Mouse (Mus musculus) liver, adult 2 months (tissue): ENCODE data around the gene Bcar1. TPM values are rescaled to one million over a fixed set of nuclear protein-coding genes. Genes with fewer than 3 reads are reported as not detected.

Source experiments
- DNase-seq: peaks from one replicate; pipeline ENCODE4 v3.0.0-alpha.2; 2011; ENCODE audit warnings: low read depth, low spot score; ENCODE audit errors: extremely low read depth
- H3K27ac ChIP-seq: fragments of 200-500 bp; replicated peaks from 2 replicates; pipeline ENCODE4 v1.5.1; 2012; ENCODE audit warnings: low read depth, mild to moderate bottlenecking, control low read depth, inconsistent platforms, low read length; ENCODE audit not compliant: insufficient read depth
- H3K27me3 ChIP-seq: fragments of 200-500 bp; 2 replicates; pipeline ENCODE4 v1.6.1; 2012; ENCODE audit warnings: mild to moderate bottlenecking, moderate library complexity, low read length, inconsistent platforms; ENCODE audit not compliant: control insufficient read depth, insufficient read depth
- H3K36me3 ChIP-seq: fragments of 200-500 bp; 2 replicates; pipeline ENCODE4 v1.6.1; 2012; ENCODE audit warnings: low read length, inconsistent platforms; ENCODE audit not compliant: control insufficient read depth, insufficient read depth
- H3K4me1 ChIP-seq: fragments of 200-500 bp; 2 replicates; pipeline ENCODE4 v1.6.1; 2011; ENCODE audit warnings: low read length; ENCODE audit not compliant: control insufficient read depth, insufficient read depth
- H3K4me3 ChIP-seq: fragments of 200-500 bp; 2 replicates; pipeline ENCODE4 v1.5.1; 2011; ENCODE audit warnings: low read depth, mild to moderate bottlenecking, control low read depth, low read length, moderate library complexity; ENCODE audit not compliant: insufficient read depth
- H3K79me2 ChIP-seq: fragments of 200-500 bp; 2 replicates; pipeline ENCODE4 v1.6.1; 2012; ENCODE audit warnings: inconsistent platforms, mild to moderate bottlenecking, low read length, moderate library complexity; ENCODE audit not compliant: control insufficient read depth, insufficient read depth
- H3K9ac ChIP-seq: fragments of 200-500 bp; 2 replicates; pipeline ENCODE4 v1.6.1; 2012; ENCODE audit warnings: low read depth, mild to moderate bottlenecking, control low read depth, inconsistent platforms, low read length
- CTCF ChIP-seq: fragments of 200-500 bp; IDR thresholded peaks from 2 replicates; pipeline ENCODE4 v1.5.1; 2011; ENCODE audit warnings: low read depth, low read length, control low read depth
- POLR2A ChIP-seq: fragments of 200-500 bp; IDR thresholded peaks from 2 replicates; pipeline ENCODE4 v1.6.1; 2011; ENCODE audit warnings: low read length, control low read depth; ENCODE audit not compliant: insufficient read depth; ENCODE audit errors: extremely low read depth
- WGBS: fragments of 180-500 bp; shearing (Covaris S2); methylation state at CpG from one replicate; pipeline ENCODE4 v1.1.7; 2018; 5-methylcytosine and 5-hydroxymethylcytosine counted together
- polyA plus RNA-seq: library from polyadenylated mRNA; depleted of rRNA; stranded (reverse); fragments of >200 nt; gene quantifications from 2 replicates; pipeline ENCODE4 v1.2.3, GENCODE M21; 2012
- total RNA-seq: library from RNA; depleted of rRNA; stranded (reverse); fragments of >200 nt; gene quantifications from 2 replicates; pipeline ENCODE4 v1.2.3, GENCODE M21; 2014

Bcar1 gene
- total and polyA plus RNA-seq, 2 experiments = 11.3 to 53.2 TPM

DNA sequence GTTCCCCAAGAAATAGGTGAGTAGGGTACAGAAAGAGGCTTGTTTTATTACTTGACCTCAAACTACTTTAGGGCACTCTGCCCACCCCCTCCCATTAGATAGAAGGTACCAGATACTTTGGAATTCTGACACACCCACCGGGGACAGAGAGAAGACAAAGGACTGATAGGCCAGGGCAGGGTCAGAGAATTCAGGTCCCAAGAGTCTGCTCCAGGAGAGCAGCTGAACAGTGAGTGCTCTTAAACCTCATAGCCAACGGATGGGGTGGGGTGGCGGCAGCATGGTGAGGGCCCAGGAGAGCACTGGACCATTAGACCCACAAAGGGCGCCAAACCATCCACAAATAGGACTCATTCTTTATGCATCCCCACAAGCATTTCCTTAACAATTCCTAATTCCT is 22.0 kb upstream of the Bcar1 start:
- no peak overlapping the region for H3K4me3 ChIP-seq
- DNase-seq = no peak
- H3K27me3 ChIP-seq = no peaks in the 10 kb centered on the region
- WGBS = 94% methylated on average over 4 of the region's 4 CpGs
- TF ChIP-seq POLR2A = no peak
- TF ChIP-seq CTCF = no peak
- peaks cover 5% of the 10 kb centered on the region; the same call in 1 of the 2 replicates for H3K36me3 ChIP-seq
- no peak overlapping the region for H3K27ac ChIP-seq
- H3K9ac ChIP-seq = no peak overlapping the region
- no peaks in the 10 kb centered on the region for H3K79me2 ChIP-seq
- no peaks in the 10 kb centered on the region for H3K4me1 ChIP-seq

DNA sequence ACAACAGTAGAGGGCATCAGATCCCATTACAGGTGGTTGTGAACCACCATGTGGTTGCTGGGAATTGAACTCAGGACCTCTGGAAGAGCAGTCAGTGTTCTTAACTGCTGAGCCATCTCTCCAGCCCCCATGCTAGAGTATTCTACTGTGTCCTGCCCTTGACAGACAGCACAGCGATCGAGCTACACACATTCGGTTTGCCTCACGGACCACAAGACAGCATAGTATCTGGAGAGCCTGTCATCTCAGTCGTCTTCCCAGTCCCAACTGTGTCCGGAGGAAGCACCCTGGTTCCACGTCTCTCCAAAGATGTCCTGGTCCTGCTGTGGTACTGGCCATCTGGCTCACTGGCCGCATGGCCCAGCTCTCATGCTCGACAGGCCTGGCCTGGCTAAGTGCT is 21.5 kb upstream of the Bcar1 start:
- Histone ChIP-seq H3K36me3 (peaks cover 5% of the 10 kb centered on the region; the same call in 1 of the 2 replicates), H3K4me1 (no peaks in the 10 kb centered on the region), H3K27me3 (no peaks in the 10 kb centered on the region), H3K79me2 (no peaks in the 10 kb centered on the region), H3K4me3 (no peak overlapping the region), H3K9ac (no peak overlapping the region), H3K27ac (no peak overlapping the region)
- TF ChIP-seq POLR2A (no peak), CTCF (no peak)
- 99% methylated on average over 9 of the region's 9 CpGs for WGBS
- no peak for DNase-seq

DNA sequence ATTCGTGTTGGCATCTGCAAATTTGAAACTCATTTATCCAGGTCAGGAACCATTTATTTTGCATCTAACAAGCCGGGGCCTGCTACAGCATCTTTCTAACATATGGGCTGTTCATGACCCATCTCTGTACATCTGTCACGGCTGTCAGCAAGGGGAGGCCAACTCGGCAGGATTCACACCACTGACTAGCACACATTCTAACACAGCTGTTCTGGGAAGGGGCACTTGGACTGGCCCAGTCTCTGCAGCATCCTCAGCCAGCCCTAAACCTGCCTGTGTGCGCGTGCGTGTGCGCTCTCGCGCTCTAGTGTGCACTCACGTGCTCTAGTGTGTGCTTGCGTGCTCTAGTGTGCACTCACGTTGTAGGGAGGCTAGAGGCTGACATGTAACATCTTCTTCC is 17.1 kb upstream of the Bcar1 start:
- Histone ChIP-seq H3K27ac (no peak overlapping the region), H3K4me3 (no peak overlapping the region), H3K4me1 (no peaks in the 10 kb centered on the region; the same call in 1 of the 2 replicates), H3K36me3 (no peaks in the 10 kb centered on the region), H3K27me3 (no peaks in the 10 kb centered on the region), H3K9ac (no peak overlapping the region), H3K79me2 (no peaks in the 10 kb centered on the region)
- DNase-seq = no peak
- WGBS = 92% methylated on average over 13 of the region's 13 CpGs
- no peak for TF ChIP-seq CTCF

DNA sequence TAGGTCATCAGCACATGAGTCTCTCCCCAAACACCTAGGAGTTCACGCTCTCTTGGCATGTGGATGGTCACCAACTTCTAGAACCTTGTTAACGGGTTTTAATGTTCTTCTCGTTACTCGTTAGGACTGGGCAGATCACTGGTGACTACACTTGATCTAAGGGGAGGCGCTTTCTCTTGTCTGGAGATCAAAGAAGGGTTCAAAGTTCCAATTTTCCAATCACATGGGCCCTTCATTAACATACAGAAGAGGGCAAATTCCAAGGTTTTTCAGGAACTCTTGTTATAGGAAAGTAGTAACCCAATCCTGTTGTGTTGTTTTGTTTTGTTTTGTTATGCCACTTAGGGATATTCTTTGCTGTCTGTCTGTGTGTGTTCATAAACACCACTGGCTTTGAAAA is 15.2 kb upstream of the Bcar1 start:
- Histone ChIP-seq H3K27ac (no peak overlapping the region), H3K36me3 (no peaks in the 10 kb centered on the region), H3K79me2 (no peaks in the 10 kb centered on the region), H3K27me3 (no peaks in the 10 kb centered on the region), H3K9ac (no peak overlapping the region), H3K4me1 (peaks cover 2% of the 10 kb centered on the region; the same call in 1 of the 2 replicates), H3K4me3 (no peak overlapping the region)
- TF ChIP-seq POLR2A (no peak), CTCF (no peak)
- WGBS = 60% methylated on average over 5 of the region's 5 CpGs
- peak; percentile 68 for DNase-seq

DNA sequence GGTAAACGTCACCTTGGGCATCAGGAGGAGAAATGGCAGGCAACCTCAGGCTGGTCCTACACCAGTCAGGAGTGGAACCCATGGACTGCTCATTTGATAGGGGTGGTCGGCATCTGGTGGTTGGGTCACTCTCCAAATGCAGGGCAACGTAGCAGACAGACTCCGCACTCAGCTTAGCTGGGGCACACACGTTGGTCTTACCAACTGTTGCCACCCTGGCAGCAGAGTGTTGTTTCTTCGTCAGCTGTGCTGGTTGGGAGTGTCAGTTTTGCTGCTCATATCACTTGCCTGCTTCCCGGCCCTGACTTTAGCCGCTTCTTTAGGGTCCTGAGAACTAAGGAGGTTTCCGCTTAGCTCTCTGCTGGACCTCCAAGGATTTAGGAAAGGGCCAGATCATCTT is 14.0 kb upstream of the Bcar1 start:
- TF ChIP-seq CTCF (no peak), POLR2A (no peak)
- H3K36me3 ChIP-seq = no peaks in the 10 kb centered on the region
- no peak for DNase-seq
- H3K79me2 ChIP-seq = no peaks in the 10 kb centered on the region
- H3K27me3 ChIP-seq = no peaks in the 10 kb centered on the region
- no peak overlapping the region for H3K4me3 ChIP-seq
- H3K9ac ChIP-seq = no peak overlapping the region
- 94% methylated on average over 9 of the region's 9 CpGs for WGBS
- no peak overlapping the region for H3K27ac ChIP-seq
- peaks cover 2% of the 10 kb centered on the region; the same call in 1 of the 2 replicates for H3K4me1 ChIP-seq

DNA sequence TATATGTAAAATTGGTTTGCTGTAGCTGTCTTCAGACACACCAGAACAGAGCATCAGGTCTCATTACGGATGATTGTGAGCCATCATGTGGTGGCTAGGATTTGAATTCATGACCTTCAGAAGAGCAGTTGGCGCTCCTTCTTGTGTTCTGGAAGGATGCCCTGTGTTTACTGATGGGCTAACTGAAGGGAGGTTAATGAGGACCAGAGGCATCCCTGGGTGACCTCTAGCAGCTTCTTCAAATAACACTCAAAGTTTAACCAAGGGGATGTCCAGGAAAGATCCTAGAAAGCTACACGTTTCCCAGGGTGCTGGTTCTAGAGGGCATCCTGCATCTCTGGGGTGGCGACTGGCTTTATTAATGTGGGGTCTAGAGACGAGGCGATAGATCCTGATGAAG is 11.1 kb upstream of the Bcar1 start:
- Histone ChIP-seq H3K27ac (no peak overlapping the region), H3K27me3 (no peaks in the 10 kb centered on the region), H3K9ac (no peak overlapping the region), H3K4me1 (peaks cover 2% of the 10 kb centered on the region; the same call in 1 of the 2 replicates), H3K4me3 (no peak overlapping the region), H3K36me3 (no peaks in the 10 kb centered on the region), H3K79me2 (no peaks in the 10 kb centered on the region)
- 52% methylated on average over 6 of the region's 6 CpGs for WGBS
- peak; percentile 68 for DNase-seq
- no peak for TF ChIP-seq CTCF
- no peak for TF ChIP-seq POLR2A
